Mouse (Mus musculus) bone marrow macrophage, adult 2 months (primary cell): ENCODE results near the gene Cd164. TPM values are rescaled to one million over a fixed set of nuclear protein-coding genes. Genes with fewer than 3 reads are reported as not detected.

ENCODE experiments used
- H3K27ac ChIP-seq: 2 replicates; pipeline ENCODE4 v1.5.1; 2012; ENCODE audit warnings: low read depth, low read length; ENCODE audit not compliant: insufficient read depth
- H3K4me1 ChIP-seq: 2 replicates; pipeline ENCODE4 v1.6.1; 2012; ENCODE audit warnings: low read length; ENCODE audit not compliant: control insufficient read depth, insufficient read depth
- H3K4me3 ChIP-seq: 2 replicates; pipeline ENCODE4 v1.5.1; 2012; ENCODE audit warnings: mild to moderate bottlenecking, low read length, moderate library complexity; ENCODE audit not compliant: insufficient read depth
- CTCF ChIP-seq: IDR thresholded peaks from 2 replicates; pipeline ENCODE4 v1.5.1; 2012; ENCODE audit warnings: low read depth, mild to moderate bottlenecking, low read length, moderate library complexity
- POLR2A ChIP-seq: IDR thresholded peaks from 2 replicates; pipeline ENCODE4 v1.6.1; 2012; ENCODE audit warnings: mild to moderate bottlenecking, low read depth, low read length, borderline replicate concordance
- polyA plus RNA-seq: library from polyadenylated mRNA; stranded (reverse); fragments of >200 nt; gene quantifications from 2 replicates; pipeline ENCODE4 v1.2.4, GENCODE M21; 2012; ENCODE audit not compliant: missing spikeins, insufficient read depth, insufficient read length

The Cd164 gene
- polyA plus RNA-seq, 1 experiment: 57.3 TPM

DNA sequence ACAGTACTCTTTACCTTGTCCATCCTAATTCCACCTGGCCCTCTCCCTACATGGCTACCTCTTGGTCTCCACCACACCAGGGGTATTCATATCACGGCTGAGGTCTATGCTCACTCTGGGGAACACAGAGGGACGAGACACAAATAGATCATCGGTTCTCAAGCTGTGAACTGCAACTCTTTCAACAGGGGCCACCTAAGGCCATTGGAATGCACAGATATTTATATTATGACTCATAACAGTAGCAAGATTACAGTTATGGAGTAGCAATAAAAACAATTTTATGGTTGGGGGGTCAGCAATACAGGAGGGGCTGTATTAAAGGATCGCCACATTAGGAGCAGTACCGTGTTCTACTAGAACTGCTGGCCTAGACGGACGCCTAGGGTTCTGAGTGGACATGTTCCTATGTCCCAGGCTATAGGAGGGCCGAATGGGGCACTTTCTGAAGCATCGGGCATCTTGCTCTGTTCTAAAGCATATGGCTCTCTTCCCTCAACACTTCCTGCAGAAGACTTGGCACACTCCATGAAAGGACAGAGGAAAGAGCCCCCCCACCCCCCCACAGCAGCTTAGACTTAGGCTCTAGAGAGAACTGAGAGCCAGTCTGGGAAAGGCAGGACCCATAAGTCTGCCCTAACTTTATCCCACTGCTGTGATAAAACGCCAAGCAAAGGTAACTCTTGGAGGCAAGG is 42.6 kb downstream of the Cd164 start:
- H3K27ac ChIP-seq: no peak overlapping the region
- TF ChIP-seq CTCF (no peak), POLR2A (no peak)
- H3K4me1 ChIP-seq: no peaks in the 10 kb centered on the region
- H3K4me3 ChIP-seq: no peak overlapping the region

DNA sequence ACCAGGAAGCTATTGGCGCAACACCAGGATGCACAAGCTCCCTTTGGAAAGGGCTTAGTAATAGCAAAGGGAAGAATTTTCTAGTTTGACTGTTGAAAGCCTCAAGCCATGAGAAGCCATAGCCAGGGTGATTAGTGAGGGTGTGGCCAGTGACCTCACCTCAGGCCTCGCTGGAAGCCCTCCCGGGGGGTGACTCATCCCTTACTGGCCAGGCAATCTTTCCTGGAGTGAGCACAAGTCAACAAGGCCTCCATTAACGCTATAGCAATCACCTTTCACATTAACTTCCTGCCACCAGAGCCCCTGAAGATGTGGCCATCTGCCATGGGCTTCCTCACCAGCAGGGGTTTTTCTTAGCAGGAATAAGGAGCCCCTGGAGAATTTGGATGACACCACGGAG is 45.9 kb downstream of the Cd164 start:
- Histone ChIP-seq H3K4me3 (no peak overlapping the region), H3K4me1 (no peaks in the 10 kb centered on the region), H3K27ac (no peak overlapping the region)
- TF ChIP-seq POLR2A (no peak), CTCF (no peak)

DNA sequence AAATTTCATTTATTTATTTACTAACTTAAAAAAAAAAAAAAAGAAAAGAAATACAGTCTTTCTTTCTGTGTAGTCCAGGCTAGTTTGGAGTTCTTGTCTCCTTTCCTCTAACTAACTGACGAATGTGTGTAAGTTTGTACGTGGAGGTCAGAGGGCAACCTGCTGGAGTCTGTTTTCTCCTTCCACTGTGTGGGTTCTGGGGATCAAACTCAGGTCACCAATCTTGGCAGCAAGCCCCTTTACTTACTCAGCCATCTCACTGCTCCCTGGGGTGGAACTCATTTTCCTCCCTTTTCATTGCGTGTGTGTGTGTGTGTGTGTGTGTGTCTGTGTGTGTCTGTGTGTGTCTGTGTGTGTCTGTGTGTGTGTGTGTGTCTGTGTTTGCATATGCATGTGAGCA is 49.1 kb downstream of the Cd164 start:
- TF ChIP-seq POLR2A: no peak
- no peak for TF ChIP-seq CTCF
- Histone ChIP-seq H3K27ac (no peak overlapping the region), H3K4me1 (peaks cover 25% of the 10 kb centered on the region), H3K4me3 (no peak overlapping the region)

DNA sequence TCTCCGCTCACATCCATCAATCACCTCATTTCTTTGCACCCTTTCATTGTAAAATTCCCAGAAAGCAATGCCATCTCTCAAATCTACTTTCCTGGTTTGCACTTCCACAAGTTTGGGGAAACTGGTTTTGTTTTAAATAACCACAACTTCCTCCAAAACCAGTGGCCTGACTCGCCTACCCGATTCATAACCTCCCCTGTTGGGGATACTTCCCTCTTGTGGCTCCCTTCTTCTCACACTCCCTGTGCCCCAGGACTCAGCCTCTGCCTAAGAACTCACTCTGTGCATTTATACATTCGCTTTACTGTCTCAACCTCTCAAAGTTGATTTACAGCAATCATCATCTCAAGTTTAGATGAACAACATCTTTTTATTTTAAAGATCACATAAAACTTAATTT is 51.9 kb downstream of the Cd164 start:
- Histone ChIP-seq H3K4me3 (no peak overlapping the region), H3K27ac (no peak overlapping the region), H3K4me1 (peaks cover 31% of the 10 kb centered on the region)
- TF ChIP-seq CTCF: no peak
- no peak for TF ChIP-seq POLR2A

DNA sequence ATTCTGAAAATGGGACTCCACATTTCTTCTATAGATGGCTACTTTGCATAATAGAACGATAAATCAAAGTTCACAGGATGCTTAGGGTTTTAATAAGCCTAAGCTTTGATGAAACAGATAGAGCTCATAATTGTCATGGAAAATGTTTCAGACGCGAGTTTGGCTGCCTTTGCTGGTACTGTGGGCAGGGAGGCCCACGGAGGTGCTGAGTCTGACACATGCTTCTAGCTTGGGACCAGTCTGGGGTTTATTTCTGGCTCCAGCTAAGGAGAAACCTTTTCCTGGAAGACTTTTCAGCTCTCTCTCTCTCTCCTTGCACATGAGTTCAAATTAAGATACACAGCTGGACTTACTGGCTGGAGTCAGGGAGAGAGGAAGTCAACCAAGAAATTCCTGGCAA is 53.1 kb downstream of the Cd164 start:
- TF ChIP-seq POLR2A (no peak), CTCF (no peak)
- no peak overlapping the region for H3K27ac ChIP-seq
- H3K4me3 ChIP-seq: no peak overlapping the region
- H3K4me1 ChIP-seq: peaks cover 31% of the 10 kb centered on the region

DNA sequence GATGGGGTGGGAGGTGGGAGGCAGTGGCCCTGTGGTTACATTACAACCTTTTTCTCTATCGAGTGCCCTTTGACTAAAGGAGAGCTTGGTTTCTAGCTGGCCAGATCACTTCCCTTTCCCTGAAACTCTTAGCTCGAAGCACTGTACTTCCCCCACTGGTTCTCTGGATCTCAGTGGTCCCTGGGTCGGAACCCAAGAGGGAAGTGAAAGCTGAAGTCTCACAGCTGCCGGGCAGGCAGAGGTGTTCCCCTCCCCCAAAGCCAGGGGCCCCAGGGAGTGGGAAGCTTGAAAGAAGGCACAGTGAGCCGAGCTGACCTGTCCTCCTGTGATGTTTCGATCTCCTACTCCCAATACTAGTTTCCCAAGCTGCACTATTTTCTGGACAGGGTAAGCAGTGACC is 54.0 kb downstream of the Cd164 start:
- TF ChIP-seq POLR2A (no peak), CTCF (no peak)
- Histone ChIP-seq H3K4me3 (peak overlapping the region; percentile 12; the same call in 1 of the 2 replicates), H3K4me1 (peaks cover 31% of the 10 kb centered on the region), H3K27ac (no peak overlapping the region)

DNA sequence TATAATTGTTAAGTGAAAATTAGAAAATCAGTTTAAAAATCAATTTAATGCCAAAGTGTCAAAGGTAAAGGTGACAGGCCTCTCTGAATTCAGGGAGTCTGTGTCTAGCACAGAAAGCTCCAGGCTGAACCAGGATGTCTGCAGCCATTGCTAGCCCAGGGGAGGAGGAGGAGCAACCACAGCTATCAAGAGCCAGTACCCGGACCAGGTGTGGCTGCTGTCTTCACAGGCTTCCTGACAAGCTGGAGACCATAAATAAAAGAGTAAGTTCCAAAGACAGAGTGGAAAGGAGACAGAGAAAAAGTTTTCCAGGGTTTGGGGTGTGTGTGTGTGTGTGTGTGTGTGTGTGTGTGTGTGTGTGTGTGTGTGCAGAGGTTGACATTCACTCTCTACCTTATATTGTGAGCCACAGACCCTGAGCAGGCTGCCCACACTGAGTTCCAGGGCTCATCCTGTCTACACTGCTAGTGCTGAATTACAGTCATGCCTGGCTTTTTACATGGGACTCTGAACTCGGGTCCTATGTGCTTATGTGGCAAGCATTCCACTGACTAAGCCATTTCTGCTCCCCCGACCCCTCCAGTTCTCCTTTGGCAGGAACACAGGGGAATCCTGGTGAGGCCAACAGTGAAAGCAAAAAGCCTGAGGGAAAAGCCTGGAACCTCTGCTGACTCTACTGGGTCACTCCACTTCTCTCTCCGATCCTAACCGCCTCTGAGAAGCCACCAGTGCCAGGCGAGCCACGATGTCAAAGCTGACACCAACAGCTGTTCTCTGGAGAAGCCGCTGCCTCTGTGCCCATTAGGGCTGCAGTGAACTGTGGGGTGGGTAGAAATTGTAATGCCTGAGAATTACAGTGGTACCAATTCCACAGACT is 56.5 kb downstream of the Cd164 start:
- Histone ChIP-seq H3K4me3 (no peak overlapping the region), H3K27ac (no peak overlapping the region), H3K4me1 (peaks cover 29% of the 10 kb centered on the region)
- no peak for TF ChIP-seq POLR2A
- no peak for TF ChIP-seq CTCF

DNA sequence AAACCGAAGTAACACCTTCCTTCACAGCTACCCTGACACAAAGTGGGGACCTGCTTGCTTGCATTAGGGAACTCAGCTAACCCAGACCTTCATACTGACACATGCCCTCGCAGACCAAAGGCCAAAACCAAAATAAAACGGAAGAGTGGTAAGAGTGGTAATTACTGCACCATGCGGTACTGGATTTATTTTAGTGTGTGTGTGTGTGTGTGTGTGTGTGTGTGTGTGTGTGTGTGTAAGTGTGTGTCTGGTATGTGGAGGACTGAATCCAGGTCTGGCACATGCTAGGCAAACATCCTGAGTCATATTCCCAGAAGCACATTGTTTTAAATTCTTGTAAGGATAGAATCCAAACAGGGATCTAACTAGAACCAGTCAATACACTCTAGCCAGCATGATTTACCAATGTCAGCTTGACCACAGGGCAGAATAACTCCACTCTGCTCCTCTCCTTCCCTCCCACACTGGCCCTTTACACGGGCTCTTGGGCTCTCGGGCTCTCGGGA is 57.2 kb downstream of the Cd164 start:
- H3K4me1 ChIP-seq: peaks cover 24% of the 10 kb centered on the region
- H3K27ac ChIP-seq: no peak overlapping the region
- H3K4me3 ChIP-seq: no peak overlapping the region
- TF ChIP-seq CTCF: no peak
- no peak for TF ChIP-seq POLR2A

DNA sequence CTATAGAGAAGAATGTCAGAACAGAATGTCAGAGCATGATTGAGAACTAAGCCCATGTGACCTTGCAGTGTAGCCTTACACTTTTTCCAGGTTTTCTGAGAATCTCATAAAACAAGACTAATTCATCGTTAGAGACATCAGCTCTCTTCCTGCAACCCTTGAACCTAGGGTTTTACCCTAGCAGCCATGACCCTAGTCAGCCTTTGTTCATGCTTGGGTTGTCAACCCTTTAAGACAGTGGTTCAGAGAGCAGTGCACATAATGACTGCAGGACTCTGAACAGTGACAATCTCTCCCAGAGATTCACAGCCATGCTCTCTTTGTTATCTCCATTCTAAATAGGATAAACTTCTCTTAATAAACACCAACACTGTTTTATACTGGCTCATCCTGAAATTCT is 59.3 kb downstream of the Cd164 start:
- Histone ChIP-seq H3K4me1 (peaks cover 6% of the 10 kb centered on the region), H3K4me3 (no peak overlapping the region), H3K27ac (no peak overlapping the region)
- no peak for TF ChIP-seq POLR2A
- TF ChIP-seq CTCF: no peak

DNA sequence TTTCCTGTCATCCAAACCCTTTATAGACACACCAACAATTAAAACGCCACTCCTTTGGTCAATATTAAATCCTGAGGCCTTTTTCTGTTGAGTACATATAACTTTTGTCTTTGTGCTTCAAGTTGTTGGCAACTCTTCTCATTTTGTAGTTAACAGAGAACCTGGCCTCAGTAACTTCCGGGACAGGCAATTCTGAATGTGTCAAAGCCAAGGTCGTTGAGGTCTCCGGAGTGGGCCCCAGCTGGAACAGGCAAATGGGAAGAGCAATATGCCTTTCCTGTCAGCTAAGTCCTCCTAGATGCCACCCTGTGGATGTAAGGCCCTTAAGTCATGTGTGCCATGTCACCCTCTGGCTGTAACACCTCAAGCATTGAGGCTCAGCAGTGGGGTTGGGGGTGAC is 61.2 kb downstream of the Cd164 start:
- TF ChIP-seq POLR2A (no peak), CTCF (no peak)
- Histone ChIP-seq H3K4me3 (no peak overlapping the region), H3K4me1 (0 out of 2 replicates have a peak, but pooled peaks cover 2% of the 10 kb centered on the region), H3K27ac (no peak overlapping the region)

Other genes starting within 250 kb of the Cd164 start
- 14.5 and 16.3 TPM in 2 replicates for gene Fig4, start 216.2 kb upstream of the Cd164 start, polyA plus RNA-seq
- gene Ak9, start 215.4 kb upstream of the Cd164 start, polyA plus RNA-seq: not detected in 2 replicates
- gene Zbtb24, start 69.0 kb upstream of the Cd164 start, polyA plus RNA-seq: 11.8 and 13.4 TPM in 2 replicates
- gene Mical1, start 43.1 kb upstream of the Cd164 start, polyA plus RNA-seq: 44.8 and 55.9 TPM in 2 replicates
- 15.2 and 15.8 TPM in 2 replicates for gene Smpd2, start 29.0 kb upstream of the Cd164 start, polyA plus RNA-seq
- not detected in 2 replicates for gene Ppil6, start 29.0 kb upstream of the Cd164 start, polyA plus RNA-seq
- not detected in 2 replicates for gene Ccdc162, start 197.2 kb downstream of the Cd164 start, polyA plus RNA-seq